Mouse (Mus musculus) liver, embryonic 14.5 days (tissue): ENCODE measurements around the gene Alox5. TPM values are rescaled to one million over a fixed set of nuclear protein-coding genes. Genes with fewer than 3 reads are reported as not detected.

Source experiments
- ATAC-seq: fragments of 200-750 bp; cut with Nextera tagmentation; 2 replicates; pipeline ENCODE4 v1.8.0; 2017; ENCODE audit warnings: moderate number of reproducible peaks, mild to moderate bottlenecking, moderate library complexity; ENCODE audit not compliant: insufficient read depth
- DNase-seq, 3 experiments: peaks; one replicate each; pipeline ENCODE4 v3.0.0-alpha.2; 2012 to 2013; ENCODE audit warnings: low read depth in 3 of 3, low spot score in 3 of 3
- H3K27ac ChIP-seq: fragments of 300-500 bp; sonication (generic); 2 replicates; pipeline ENCODE4 v1.5.1; 2014; ENCODE audit warnings: moderate library complexity, mild to moderate bottlenecking, control low read depth, inconsistent platforms
- H3K27me3 ChIP-seq: fragments of 300-500 bp; sonication (generic); 2 replicates; pipeline ENCODE4 v1.6.1; 2014; ENCODE audit warnings: mild to moderate bottlenecking, low read length, moderate library complexity; ENCODE audit not compliant: control insufficient read depth, insufficient read depth
- H3K36me3 ChIP-seq: fragments of 300-500 bp; sonication (generic); replicated peaks from 2 replicates; pipeline ENCODE4 v1.6.1; 2014; ENCODE audit warnings: low read depth; ENCODE audit not compliant: control insufficient read depth, insufficient read depth
- H3K4me1 ChIP-seq, 2 experiments: fragments of 200-500 bp in 1 of 2; fragments of 300-500 bp in 1 of 2; sonication (generic) in 1 of 2; replicated peaks; 2 replicates each; pipeline ENCODE4 v1.6.1; 2012 to 2014; ENCODE audit warnings: antibody characterized with exemption in 1 of 2, inconsistent platforms in 1 of 2, low read length in 1 of 2; ENCODE audit not compliant: control insufficient read depth in 2 of 2, insufficient read depth in 2 of 2
- H3K4me2 ChIP-seq: fragments of 300-500 bp; sonication (generic); 2 replicates; pipeline ENCODE4 v1.6.1; 2014; ENCODE audit warnings: low read depth, mild to moderate bottlenecking, control low read depth, moderate library complexity
- H3K4me3 ChIP-seq, 2 experiments: fragments of 200-500 bp in 1 of 2; fragments of 300-500 bp in 1 of 2; sonication (generic) in 1 of 2; 2 replicates each; pipeline ENCODE4 v1.5.1; 2012 to 2014; ENCODE audit warnings: low read depth in 2 of 2, low read length in 2 of 2, mild to moderate bottlenecking in 2 of 2, control low read depth in 1 of 2, inconsistent platforms in 1 of 2, moderate library complexity in 1 of 2; ENCODE audit not compliant: insufficient read depth in 1 of 2
- H3K9ac ChIP-seq: fragments of 300-500 bp; sonication (generic); replicated peaks from 2 replicates; pipeline ENCODE4 v1.6.1; 2014; ENCODE audit warnings: mild to moderate bottlenecking, control low read depth, moderate library complexity
- H3K9me3 ChIP-seq: fragments of 300-500 bp; sonication (generic); 2 replicates; pipeline ENCODE4 v1.6.1; 2016; ENCODE audit warnings: low read length, mixed read lengths; ENCODE audit not compliant: control insufficient read depth
- CTCF ChIP-seq: IDR thresholded peaks from 2 replicates; pipeline ENCODE4 v1.5.1; 2016; ENCODE audit warnings: antibody characterized with exemption, low read depth, control low read depth
- EP300 ChIP-seq: IDR thresholded peaks from 2 replicates; pipeline ENCODE4 v1.6.1; 2016; ENCODE audit warnings: antibody characterized with exemption, low read depth
- WGBS: fragments of 180-500 bp; shearing (Covaris S2); extraction: QIAGEN DNeasy Blood & Tissue Kit; methylation state at CpG from one replicate; pipeline ENCODE4 v1.1.7; 2014; ENCODE audit not compliant: insufficient replicate concordance; 5-methylcytosine and 5-hydroxymethylcytosine counted together
- polyA plus RNA-seq, 2 experiments: library from polyadenylated mRNA; depleted of rRNA in 1 of 2; stranded (reverse) in 1 of 2; unstranded in 1 of 2; fragments of >200 nt; fragmentation: Nextera tagmentation in 1 of 2; extraction: Ambion mirVana in 1 of 2; gene quantifications; 2 replicates each; pipeline versions ENCODE4 v1.2.1 to v1.2.3; 2012 to 2014

Gene Alox5
- polyA plus RNA-seq, 2 experiments, result 1.6 to 1.8 TPM

GRCm38 (mm10) chr6:116419699-116420098, 41.3 kb downstream of the Alox5 start:
- Histone ChIP-seq H3K4me2 (no peak overlapping the region), H3K36me3 (no peaks in the 10 kb centered on the region), H3K27ac (no peak overlapping the region), H3K9me3 (no peaks in the 10 kb centered on the region), H3K4me3 (no peak overlapping the region), H3K9ac (no peak overlapping the region), H3K27me3 (no peaks in the 10 kb centered on the region), H3K4me1 (no peaks in the 10 kb centered on the region)
- ATAC-seq (no peak), DNase-seq (no peak)
- TF ChIP-seq CTCF (no peak), EP300 (no peak)
- WGBS, result 64% methylated on average over 6 of the region's 6 CpGs

GRCm38 (mm10) chr6:116418487-116418886, 42.5 kb downstream of the Alox5 start:
- Histone ChIP-seq H3K36me3 (no peaks in the 10 kb centered on the region), H3K9ac (no peak overlapping the region), H3K9me3 (no peaks in the 10 kb centered on the region), H3K4me2 (no peak overlapping the region), H3K4me1 (no peaks in the 10 kb centered on the region), H3K4me3 (no peak overlapping the region), H3K27ac (no peak overlapping the region), H3K27me3 (no peaks in the 10 kb centered on the region)
- DNase-seq (no peak), ATAC-seq (no peak)
- WGBS, result 95% methylated on average over 1 of the region's 1 CpGs
- no peak for TF ChIP-seq CTCF
- no peak for TF ChIP-seq EP300

- Histone ChIP-seq H3K27me3 (no peaks in the 10 kb centered on the region), H3K9ac (no peak overlapping the region), H3K36me3 (no peaks in the 10 kb centered on the region), H3K4me2 (no peak overlapping the region), H3K9me3 (no peaks in the 10 kb centered on the region), H3K27ac (no peak overlapping the region), H3K4me3 (no peak overlapping the region), H3K4me1 (no peaks in the 10 kb centered on the region)
- WGBS, result 24% methylated on average over 6 of the region's 6 CpGs
- no peak; the same call in 1 of the 2 replicates for ATAC-seq
- peak; percentile 12 to 26 (median 14) for DNase-seq
- no peak for TF ChIP-seq EP300
- TF ChIP-seq CTCF, result peak; percentile 63
These were observed 43.3 kb downstream of the Alox5 start for GRCm38 (mm10) chr6:116417518-116418315.

- Histone ChIP-seq H3K4me1 (no peaks in the 10 kb centered on the region), H3K27ac (no peak overlapping the region), H3K9ac (no peak overlapping the region), H3K9me3 (no peaks in the 10 kb centered on the region), H3K27me3 (no peaks in the 10 kb centered on the region), H3K4me3 (no peak overlapping the region), H3K36me3 (no peaks in the 10 kb centered on the region), H3K4me2 (no peak overlapping the region)
- no peak for DNase-seq
- ATAC-seq, result no peak
- 53% methylated on average over 6 of the region's 6 CpGs for WGBS
- TF ChIP-seq CTCF, result no peak
- no peak for TF ChIP-seq EP300
These were observed 44.9 kb downstream of the Alox5 start for GRCm38 (mm10) chr6:116416000-116416552.

GRCm38 (mm10) chr6:116415126-116415676, 45.8 kb downstream of the Alox5 start:
- ATAC-seq, result no peak
- no peak for TF ChIP-seq CTCF
- no peak for TF ChIP-seq EP300
- 89% methylated on average over 12 of the region's 12 CpGs for WGBS

More at GRCm38 (mm10) chr6:116415126-116415676, 45.8 kb downstream of the Alox5 start:
- Histone ChIP-seq H3K27me3 (no peaks in the 10 kb centered on the region), H3K9me3 (no peaks in the 10 kb centered on the region), H3K4me2 (no peak overlapping the region), H3K4me3 (no peak overlapping the region), H3K36me3 (peaks cover 5% of the 10 kb centered on the region; the same call in 1 of the 2 replicates), H3K9ac (no peak overlapping the region), H3K27ac (no peak overlapping the region), H3K4me1 (no peaks in the 10 kb centered on the region)
- DNase-seq, result no peak
